Mouse (Mus musculus): ENCODE results near the gene Abi1. TPM values are rescaled to one million over a fixed set of nuclear protein-coding genes. Genes with fewer than 3 reads are reported as not detected.
A peak's percentile ranks its signal among the peaks of the same experiment; 100 is the strongest.

Abi1 gene
- polyA plus RNA-seq (2015; fragmentation: Nextera tagmentation; extraction: Ambion mirVana) = 19.9 and 20.9 TPM in 2 replicates

DNA sequence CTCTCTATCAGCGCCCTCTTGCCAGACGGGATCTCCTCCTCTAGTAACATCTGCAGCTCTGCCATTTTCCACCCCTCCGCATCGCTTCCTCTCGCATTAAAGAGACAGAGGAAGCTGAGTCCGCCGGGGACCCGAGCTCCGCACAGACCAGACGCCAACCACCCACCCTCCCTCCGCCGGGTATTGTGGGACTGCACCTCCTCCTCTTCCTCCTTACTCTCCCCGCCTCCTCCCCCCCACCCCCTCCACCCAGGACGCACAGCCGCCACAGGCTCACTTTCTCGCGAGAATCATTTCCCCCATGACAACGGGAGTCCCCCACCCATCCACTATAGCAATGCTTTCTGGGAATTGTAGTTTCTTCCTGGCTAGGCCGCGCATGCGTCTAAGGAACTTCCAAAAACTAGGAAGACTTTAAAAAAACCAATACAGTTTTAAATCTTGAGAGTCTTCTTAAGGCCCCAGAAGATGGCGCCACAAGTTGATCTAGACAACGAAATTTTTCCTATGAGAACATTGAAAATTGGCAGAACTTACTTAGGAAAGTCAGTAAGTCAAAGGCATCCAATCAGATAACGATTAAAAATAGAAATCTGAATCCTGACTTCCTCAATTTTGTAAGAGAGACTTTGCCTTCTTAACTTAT is at the start of gene Abi1:
TSS of gene Abi1 (minus strand) at position 241 of the 646 bp plus-strand sequence.
- WGBS (ENCODE audit: insufficient replicate concordance) = 1% methylated on average over 24 of the region's 24 CpGs
- Histone ChIP-seq H3K9me3 (replicated peaks; ENCODE audit: control insufficient read depth, low read length) (no peaks in the 10 kb centered on the region), H3K36me3 (ENCODE audit: control insufficient read depth, insufficient read depth) (no peaks in the 10 kb centered on the region), H3K9ac (ENCODE audit: low read depth, low read length) (peak within 1 kb of the TSS; percentile 99), H3K27me3 (ENCODE audit: control insufficient read depth, insufficient read depth, low read depth, low read length) (no peaks in the 10 kb centered on the region), H3K4me2 (ENCODE audit: low read depth, low read length) (peak within 1 kb of the TSS; percentile 71), H3K4me1 (ENCODE audit: control insufficient read depth, low read depth, low read length) (peaks cover 9% of the 10 kb centered on the region), H3K4me3 (ENCODE audit: low read depth, low read length) (peak within 1 kb of the TSS; percentile 100), H3K27ac (ENCODE audit: low read length) (peak within 1 kb of the TSS; percentile 98)
- peak; percentile 91 for ATAC-seq (ENCODE audit: low read depth)

GRCm38 (mm10) chr2:23084540-23084939 is 44.5 kb upstream of the Abi1 start:
- WGBS (ENCODE audit: insufficient replicate concordance) = 84% methylated on average over 8 of the region's 8 CpGs
- H3K4me2 ChIP-seq (ENCODE audit: low read depth, low read length) = no peak overlapping the region
- no peaks in the 10 kb centered on the region for H3K9me3 ChIP-seq (replicated peaks; ENCODE audit: control insufficient read depth, low read length)
- no peak for ATAC-seq (ENCODE audit: low read depth)
- H3K36me3 ChIP-seq (ENCODE audit: control insufficient read depth, insufficient read depth) = peaks cover 9% of the 10 kb centered on the region
- H3K9ac ChIP-seq (ENCODE audit: low read depth, low read length) = no peak overlapping the region
- no peak overlapping the region for H3K4me3 ChIP-seq (ENCODE audit: low read depth, low read length)
- no peaks in the 10 kb centered on the region for H3K27me3 ChIP-seq (ENCODE audit: control insufficient read depth, insufficient read depth, low read depth, low read length)
- no peak overlapping the region for H3K27ac ChIP-seq (ENCODE audit: low read length)
- H3K4me1 ChIP-seq (ENCODE audit: control insufficient read depth, low read depth, low read length) = no peaks in the 10 kb centered on the region

GRCm38 (mm10) chr2:23078588-23078987 is 38.5 kb upstream of the Abi1 start:
- H3K4me2 ChIP-seq (ENCODE audit: low read depth, low read length) = no peak overlapping the region
- H3K27ac ChIP-seq (ENCODE audit: low read length) = no peak overlapping the region
- no peak overlapping the region for H3K4me3 ChIP-seq (ENCODE audit: low read depth, low read length)
- no peaks in the 10 kb centered on the region for H3K27me3 ChIP-seq (ENCODE audit: control insufficient read depth, insufficient read depth, low read depth, low read length)
- H3K36me3 ChIP-seq (ENCODE audit: control insufficient read depth, insufficient read depth) = peaks cover 13% of the 10 kb centered on the region
- 80% methylated on average over 2 of the region's 2 CpGs for WGBS (ENCODE audit: insufficient replicate concordance)
- no peaks in the 10 kb centered on the region for H3K9me3 ChIP-seq (replicated peaks; ENCODE audit: control insufficient read depth, low read length)
- no peak for ATAC-seq (ENCODE audit: low read depth)
- H3K4me1 ChIP-seq (ENCODE audit: control insufficient read depth, low read depth, low read length) = no peaks in the 10 kb centered on the region
- no peak overlapping the region for H3K9ac ChIP-seq (ENCODE audit: low read depth, low read length)

- no peak for ATAC-seq (ENCODE audit: low read depth)
- H3K27me3 ChIP-seq (ENCODE audit: control insufficient read depth, insufficient read depth, low read depth, low read length) = no peaks in the 10 kb centered on the region
- H3K27ac ChIP-seq (ENCODE audit: low read length) = no peak overlapping the region
- no peak overlapping the region for H3K4me3 ChIP-seq (ENCODE audit: low read depth, low read length)
- WGBS (ENCODE audit: insufficient replicate concordance) = 65% methylated on average over 5 of the region's 5 CpGs
- peaks cover 13% of the 10 kb centered on the region for H3K36me3 ChIP-seq (ENCODE audit: control insufficient read depth, insufficient read depth)
- H3K9me3 ChIP-seq (replicated peaks; ENCODE audit: control insufficient read depth, low read length) = no peaks in the 10 kb centered on the region
- no peaks in the 10 kb centered on the region for H3K4me1 ChIP-seq (ENCODE audit: control insufficient read depth, low read depth, low read length)
- H3K9ac ChIP-seq (ENCODE audit: low read depth, low read length) = no peak overlapping the region
- no peak overlapping the region for H3K4me2 ChIP-seq (ENCODE audit: low read depth, low read length)
These were observed 37.7 kb upstream of the Abi1 start for GRCm38 (mm10) chr2:23077693-23078092.

- H3K9me3 ChIP-seq (replicated peaks; ENCODE audit: control insufficient read depth, low read length) = no peaks in the 10 kb centered on the region
- H3K4me3 ChIP-seq (ENCODE audit: low read depth, low read length) = no peak overlapping the region
- H3K36me3 ChIP-seq (ENCODE audit: control insufficient read depth, insufficient read depth) = peaks cover 10% of the 10 kb centered on the region
- H3K27ac ChIP-seq (ENCODE audit: low read length) = no peak overlapping the region
- no peaks in the 10 kb centered on the region for H3K27me3 ChIP-seq (ENCODE audit: control insufficient read depth, insufficient read depth, low read depth, low read length)
- ATAC-seq (ENCODE audit: low read depth) = no peak
- no peak overlapping the region for H3K4me2 ChIP-seq (ENCODE audit: low read depth, low read length)
- no peak overlapping the region for H3K9ac ChIP-seq (ENCODE audit: low read depth, low read length)
- no peaks in the 10 kb centered on the region for H3K4me1 ChIP-seq (ENCODE audit: control insufficient read depth, low read depth, low read length)
These were observed 36.7 kb upstream of the Abi1 start for GRCm38 (mm10) chr2:23076783-23077182.

- no peaks in the 10 kb centered on the region for H3K27me3 ChIP-seq (ENCODE audit: control insufficient read depth, insufficient read depth, low read depth, low read length)
- H3K4me3 ChIP-seq (ENCODE audit: low read depth, low read length) = no peak overlapping the region
- H3K27ac ChIP-seq (ENCODE audit: low read length) = no peak overlapping the region
- H3K9ac ChIP-seq (ENCODE audit: low read depth, low read length) = no peak overlapping the region
- H3K4me1 ChIP-seq (ENCODE audit: control insufficient read depth, low read depth, low read length) = no peaks in the 10 kb centered on the region
- H3K36me3 ChIP-seq (ENCODE audit: control insufficient read depth, insufficient read depth) = peaks cover 10% of the 10 kb centered on the region
- H3K9me3 ChIP-seq (replicated peaks; ENCODE audit: control insufficient read depth, low read length) = no peaks in the 10 kb centered on the region
- peak; percentile 35; the same call in 1 of the 2 replicates for ATAC-seq (ENCODE audit: low read depth)
- no peak overlapping the region for H3K4me2 ChIP-seq (ENCODE audit: low read depth, low read length)
These were observed 35.8 kb upstream of the Abi1 start for GRCm38 (mm10) chr2:23075846-23076245.

GRCm38 (mm10) chr2:23071406-23071805 is 31.4 kb upstream of the Abi1 start:
- WGBS (ENCODE audit: insufficient replicate concordance) = 76% methylated on average over 1 of the region's 1 CpGs
- H3K36me3 ChIP-seq (ENCODE audit: control insufficient read depth, insufficient read depth) = peaks cover 1% of the 10 kb centered on the region
- no peak overlapping the region for H3K4me3 ChIP-seq (ENCODE audit: low read depth, low read length)
- no peak overlapping the region for H3K4me2 ChIP-seq (ENCODE audit: low read depth, low read length)
- no peaks in the 10 kb centered on the region; the same call in none of the 2 replicates for H3K4me1 ChIP-seq (ENCODE audit: control insufficient read depth, low read depth, low read length)
- no peak overlapping the region for H3K27ac ChIP-seq (ENCODE audit: low read length)
- no peaks in the 10 kb centered on the region for H3K27me3 ChIP-seq (ENCODE audit: control insufficient read depth, insufficient read depth, low read depth, low read length)
- no peaks in the 10 kb centered on the region for H3K9me3 ChIP-seq (replicated peaks; ENCODE audit: control insufficient read depth, low read length)
- no peak overlapping the region for H3K9ac ChIP-seq (ENCODE audit: low read depth, low read length)
- no peak for ATAC-seq (ENCODE audit: low read depth)

DNA sequence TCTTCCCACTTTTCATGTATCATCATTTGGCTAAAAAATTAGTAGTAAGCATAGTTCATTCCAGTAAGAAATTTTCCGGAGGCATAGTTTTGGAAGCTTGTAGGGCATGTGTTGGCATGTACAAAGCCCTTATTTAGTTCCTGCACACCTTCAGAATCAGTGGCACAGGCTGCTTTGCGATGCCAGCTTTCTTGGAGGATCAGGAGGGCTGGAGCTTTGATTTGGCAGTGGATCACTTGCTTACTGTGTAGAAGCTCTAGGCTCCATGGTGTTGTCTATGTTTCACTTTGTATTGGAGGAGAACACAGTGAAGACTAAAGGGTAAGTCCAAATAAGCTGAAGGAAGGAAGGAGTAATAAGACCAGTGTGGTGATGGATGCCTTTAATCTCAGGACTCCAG is 30.4 kb upstream of the Abi1 start:
- no peaks in the 10 kb centered on the region; the same call in none of the 2 replicates for H3K4me1 ChIP-seq (ENCODE audit: control insufficient read depth, low read depth, low read length)
- H3K4me3 ChIP-seq (ENCODE audit: low read depth, low read length) = no peak overlapping the region
- H3K9me3 ChIP-seq (replicated peaks; ENCODE audit: control insufficient read depth, low read length) = no peaks in the 10 kb centered on the region
- H3K9ac ChIP-seq (ENCODE audit: low read depth, low read length) = no peak overlapping the region
- ATAC-seq (ENCODE audit: low read depth) = no peak
- no peak overlapping the region for H3K4me2 ChIP-seq (ENCODE audit: low read depth, low read length)
- H3K27ac ChIP-seq (ENCODE audit: low read length) = no peak overlapping the region
- 82% methylated on average over 2 of the region's 2 CpGs for WGBS (ENCODE audit: insufficient replicate concordance)
- no peaks in the 10 kb centered on the region for H3K36me3 ChIP-seq (ENCODE audit: control insufficient read depth, insufficient read depth)
- no peaks in the 10 kb centered on the region for H3K27me3 ChIP-seq (ENCODE audit: control insufficient read depth, insufficient read depth, low read depth, low read length)

GRCm38 (mm10) chr2:23068894-23069744 is 29.1 kb upstream of the Abi1 start:
- peak overlapping the region; percentile 92 for H3K27ac ChIP-seq (ENCODE audit: low read length)
- no peaks in the 10 kb centered on the region for H3K36me3 ChIP-seq (ENCODE audit: control insufficient read depth, insufficient read depth)
- H3K27me3 ChIP-seq (ENCODE audit: control insufficient read depth, insufficient read depth, low read depth, low read length) = no peaks in the 10 kb centered on the region
- no peaks in the 10 kb centered on the region for H3K9me3 ChIP-seq (replicated peaks; ENCODE audit: control insufficient read depth, low read length)
- peak overlapping the region; percentile 72 for H3K9ac ChIP-seq (ENCODE audit: low read depth, low read length)
- 0% methylated on average over 50 of the region's 50 CpGs for WGBS (ENCODE audit: insufficient replicate concordance)
- H3K4me2 ChIP-seq (ENCODE audit: low read depth, low read length) = peak overlapping the region; percentile 79
- no peaks in the 10 kb centered on the region; the same call in none of the 2 replicates for H3K4me1 ChIP-seq (ENCODE audit: control insufficient read depth, low read depth, low read length)
- peak; percentile 90 for ATAC-seq (ENCODE audit: low read depth)
- H3K4me3 ChIP-seq (ENCODE audit: low read depth, low read length) = peak overlapping the region; percentile 88

Data from liver, embryonic 16.5 days (tissue).